Mouse (Mus musculus): ENCODE data around the gene Dscaml1. TPM values are rescaled to one million over a fixed set of nuclear protein-coding genes. Genes with fewer than 3 reads are reported as not detected.

Gene Dscaml1
- total and polyA plus RNA-seq, 3 experiments, result not detected

DNA sequence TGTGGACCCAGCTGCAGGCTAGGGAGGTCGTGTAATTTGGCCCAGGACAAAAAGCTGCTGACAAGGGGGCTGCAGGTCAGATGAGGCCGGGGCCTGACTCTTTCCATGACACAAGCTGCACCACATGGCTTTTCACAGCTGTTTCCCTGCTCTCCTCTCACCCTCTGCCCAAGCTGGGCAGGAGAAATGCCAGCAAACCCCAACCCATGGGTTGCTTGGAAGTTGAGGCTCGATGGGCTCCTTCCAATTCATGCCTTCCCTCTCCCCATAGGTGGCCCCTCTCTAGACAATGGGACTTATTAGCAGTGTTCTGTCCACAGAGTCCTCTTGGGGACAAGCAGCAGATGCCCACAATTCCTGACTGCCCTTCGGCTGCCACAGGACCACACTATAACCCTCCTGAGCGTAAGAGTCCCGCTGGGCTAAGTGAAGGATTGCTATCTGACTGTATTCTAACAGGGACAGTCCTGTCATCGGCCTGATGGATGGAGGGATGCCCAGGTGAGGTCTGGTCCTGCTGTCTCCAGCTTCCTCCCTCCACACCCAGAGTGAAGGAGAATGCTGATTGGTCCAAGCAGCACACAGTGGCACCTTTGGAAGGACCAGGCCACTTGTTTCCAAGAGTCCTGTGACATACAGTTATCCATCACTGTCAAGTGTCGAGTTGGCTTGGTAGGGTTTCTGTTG lies 365.2 kb downstream of the Dscaml1 start:
- Histone ChIP-seq H3K36me3 (ENCODE audit: control insufficient read depth in 1 of 2, insufficient read depth in 2 of 2, low read length in 2 of 2) (peaks cover 0 to 16% of the 10 kb centered on the region in 2 experiments; a peak in 2 of 4 replicates), H3K27ac (ENCODE audit: control insufficient read depth, low read depth, low read length) (no peak overlapping the region), H3K4me3 (ENCODE audit: control insufficient read depth in 1 of 2, insufficient read depth in 1 of 2, low read depth in 2 of 2, low read length in 2 of 2) (no peak overlapping the region), H3K79me2 (ENCODE audit: control insufficient read depth, insufficient read depth, low read length, poor library complexity) (no peaks in the 10 kb centered on the region), H3K9me3 (replicated peaks; ENCODE audit: insufficient read depth, low read length) (no peaks in the 10 kb centered on the region), H3K9ac (ENCODE audit: control insufficient read depth, low read depth, low read length, poor library complexity, severe bottlenecking) (no peak overlapping the region), H3K4me1 (ENCODE audit: control insufficient read depth in 1 of 2, insufficient read depth in 2 of 2, low read length in 2 of 2) (peaks cover 8 to 27% of the 10 kb centered on the region in 2 experiments), H3K27me3 (ENCODE audit: control insufficient read depth in 1 of 2, insufficient read depth in 2 of 2, low read length in 2 of 2) (no peaks in the 10 kb centered on the region)
- TF ChIP-seq ETS1 (IDR thresholded peaks at IDR 0.05; ENCODE audit: low read depth, low read length) (no peak), POLR2AphosphoS2 (IDR thresholded peaks at IDR 0.05; ENCODE audit: low read length) (no peak), BHLHE40 (IDR thresholded peaks at IDR 0.05; ENCODE audit: borderline replicate concordance, low read depth, low read length) (no peak), ELF1 (IDR thresholded peaks at IDR 0.05; ENCODE audit: low read depth, low read length) (no peak), POLR2AphosphoS5 (IDR thresholded peaks at IDR 0.05; ENCODE audit: borderline replicate concordance, low read depth, low read length) (no peak), TCF12 (IDR thresholded peaks at IDR 0.05; ENCODE audit: low read depth, low read length) (no peak), NELFE (IDR thresholded peaks at IDR 0.05; ENCODE audit: low read depth, low read length) (no peak), ZNF384 (IDR thresholded peaks at IDR 0.05; ENCODE audit: low read depth, low read length) (no peak), MYB (IDR thresholded peaks at IDR 0.05; ENCODE audit: low read depth, low read length) (no peak), USF1 (IDR thresholded peaks at IDR 0.05; ENCODE audit: low read depth, low read length) (no peak), MYC (IDR thresholded peaks at IDR 0.05; ENCODE audit: low read depth, low read length) (no peak), TBP (IDR thresholded peaks at IDR 0.05; ENCODE audit: low read depth, low read length) (no peak), CHD1 (IDR thresholded peaks at IDR 0.05; ENCODE audit: low read depth, low read length) (no peak), USF2 (IDR thresholded peaks at IDR 0.05; ENCODE audit: borderline replicate concordance in 1 of 2, insufficient read depth in 1 of 2, low read depth in 1 of 2, low read length in 2 of 2) (no peak), UBTF (IDR thresholded peaks at IDR 0.05; ENCODE audit: borderline replicate concordance, insufficient read depth, low read depth, low read length) (no peak), HCFC1 (IDR thresholded peaks at IDR 0.05; ENCODE audit: low read depth, low read length) (no peak), NRF1 (IDR thresholded peaks at IDR 0.05; ENCODE audit: insufficient read depth, low read depth, low read length, poor library complexity, severe bottlenecking) (no peak), MAZ (IDR thresholded peaks at IDR 0.05; ENCODE audit: low read depth, low read length) (no peak), SIN3A (IDR thresholded peaks at IDR 0.05; ENCODE audit: low read length) (no peak), RAD21 (IDR thresholded peaks at IDR 0.05; ENCODE audit: low read depth, low read length) (no peak)
- no peak for DNase-seq (ENCODE audit: low read depth, low spot score)
